ENCODE assay signal across 8 mouse cellular contexts in genomic region chr2:170131981-170132460, GRCm38 (mm10). TPM values are rescaled to one million over a fixed set of nuclear protein-coding genes. Genes with fewer than 3 reads are reported as not detected.
DNase-seq lines count a peak whose midpoint lies in the region; ATAC-seq and TF ChIP-seq lines count a peak whose summit lies in the region.

No protein-coding gene starts in this region.

- H3K4me2 ChIP-seq in hindbrain, embryonic 16.5 days (ENCODE audit: low read length) = peak overlapping the region; percentile 73
- H3K4me2 ChIP-seq in myocyte (ENCODE audit: low read depth) = peak overlapping the region; percentile 83

- H3K27me3 ChIP-seq in hindbrain, embryonic 16.5 days (replicated peaks; ENCODE audit: control insufficient read depth, insufficient read depth, low read length) = no peaks in the 10 kb centered on the region
- H3K27me3 ChIP-seq in myocyte (ENCODE audit: control insufficient read depth, insufficient read depth, insufficient read length) = no peaks in the 10 kb centered on the region

- no peak for TF ChIP-seq CTCF in lung, adult 2 months (IDR thresholded peaks at IDR 0.05; ENCODE audit: insufficient read depth, low read length)

- peaks cover 23% of the 10 kb centered on the region for H3K4me1 ChIP-seq in lung, adult 2 months (ENCODE audit: control insufficient read depth, insufficient read depth, low read length)
- H3K4me1 ChIP-seq in hindbrain, embryonic 16.5 days (ENCODE audit: control insufficient read depth, insufficient read depth, low read depth, low read length) = peaks cover 17% of the 10 kb centered on the region

- DNase-seq in lung, adult 2 months = no peak
- DNase-seq in lung, postnatal 10 days = no peak
- peak; percentile 36 for DNase-seq in c-Kit-positive CD71-positive TER-119-positive erythroid progenitor cells, embryonic 14.5 days (ENCODE audit: low spot score)
- DNase-seq in spleen, adult 18-20 months = no peak
- no peak for DNase-seq in spleen, adult 12 weeks (ENCODE audit: low spot score)

- no peaks in the 10 kb centered on the region for H3K36me3 ChIP-seq in hindbrain, embryonic 16.5 days (ENCODE audit: control insufficient read depth, insufficient read depth, low read length)
- no peaks in the 10 kb centered on the region for H3K36me3 ChIP-seq in myocyte (ENCODE audit: control insufficient read depth, insufficient read depth)

- H3K79me2 ChIP-seq in myocyte (ENCODE audit: control insufficient read depth, insufficient read depth) = peaks cover 34% of the 10 kb centered on the region

- no peak for ATAC-seq in hindbrain, embryonic 16.5 days
- ATAC-seq in inflammation-experienced regulatory T-cells, adult 6 months = no peak

- peak overlapping the region; percentile 24 for H3K4me3 ChIP-seq in lung, adult 2 months (replicated peaks; ENCODE audit: extremely low read depth, low read depth, low read length)
- peak overlapping the region; percentile 81; the same call in 1 of the 2 replicates for H3K4me3 ChIP-seq in hindbrain, embryonic 16.5 days (ENCODE audit: low read length)
- H3K4me3 ChIP-seq in myocyte = peak overlapping the region; percentile 44

- no peaks in the 10 kb centered on the region for H3K9me3 ChIP-seq in hindbrain, embryonic 16.5 days (ENCODE audit: control insufficient read depth, low read length)

- no peak overlapping the region for H3K9ac ChIP-seq in hindbrain, embryonic 16.5 days (ENCODE audit: low read depth, low read length)

- no peak for TF ChIP-seq POLR2A in lung, adult 2 months (IDR thresholded peaks at IDR 0.05; ENCODE audit: borderline replicate concordance, extremely low read depth, low read depth, low read length)
- TF ChIP-seq POLR2A in myocyte (IDR thresholded peaks at IDR 0.05; ENCODE audit: insufficient read length, low read depth) = no peak

- WGBS in lung, adult 2 months = 6% methylated on average over 10 of the region's 10 CpGs
- WGBS in hindbrain, embryonic 16.5 days = 2% methylated on average over 10 of the region's 10 CpGs

- no peak overlapping the region for H3K27ac ChIP-seq in hindbrain, embryonic 16.5 days (ENCODE audit: low read depth, low read length)

- H3ac ChIP-seq in myocyte (ENCODE audit: control insufficient read depth, insufficient read length) = no peak overlapping the region

TF ChIP-seq in myocyte, 11 proteins besides CTCF, POLR2A, EP300 and RAD21:
- TF ChIP-seq MAX (IDR thresholded peaks at IDR 0.05; ENCODE audit: low read depth) (no peak), E2F4 (IDR thresholded peaks at IDR 0.05; ENCODE audit: insufficient read depth) (no peak), USF1 (IDR thresholded peaks at IDR 0.05; ENCODE audit: low read depth) (no peak), POLR2AphosphoS2 (IDR thresholded peaks at IDR 0.05; ENCODE audit: insufficient read length, low read depth) (no peak), TCF3 (IDR thresholded peaks at IDR 0.05; ENCODE audit: insufficient read length, low read depth) (no peak)

RNA-seq across cellular contexts. Expression of gene Zfp217, which starts 15.9 kb away (rescaled TPM):
- 13.7 and 19.8 TPM in 2 replicates for polyA plus RNA-seq in lung, adult 2 months (2012; rRNA removed)
- 0.92 and 1.0 TPM in 2 replicates for polyA plus RNA-seq in hindbrain, embryonic 16.5 days (2015; fragmentation: Nextera tagmentation; extraction: Ambion mirVana)
- polyA plus RNA-seq in myocyte (2012; fragmentation: generic; extraction: Trizol) = 5.0 TPM
- polyA plus RNA-seq in inflammation-experienced regulatory T-cells, adult 6 months (2017; shearing (Covaris generic)) = 10 to 100 TPM in 1 of 3 experiments, 1 to 10 TPM in 2; 8.6 to 11.1 (median 8.6) TPM

Comparison
In these comparisons a context has a peak if more than half of its experiments do, and no peak if none do; other contexts are left out.
1. H3K4me3 ChIP-seq: peak in every context shown above with its lines; median percentile 81 in hindbrain, embryonic 16.5 days; 44 in myocyte; 24 in lung, adult 2 months.